Mouse (Mus musculus) spleen, postnatal 36 days (tissue): ENCODE results near the gene 3110040N11Rik.

ENCODE experiments used
- DNase-seq, 2 experiments: peaks; one replicate each; pipeline ENCODE4 v3.0.0; 2022; ENCODE audit warnings: low spot score in 2 of 2, mixed read lengths in 1 of 2

Gene 3110040N11Rik

GRCm38 (mm10) chr7:81738720-81739385 is 50.4 kb downstream of the 3110040N11Rik start:
- no peak for DNase-seq

DNA sequence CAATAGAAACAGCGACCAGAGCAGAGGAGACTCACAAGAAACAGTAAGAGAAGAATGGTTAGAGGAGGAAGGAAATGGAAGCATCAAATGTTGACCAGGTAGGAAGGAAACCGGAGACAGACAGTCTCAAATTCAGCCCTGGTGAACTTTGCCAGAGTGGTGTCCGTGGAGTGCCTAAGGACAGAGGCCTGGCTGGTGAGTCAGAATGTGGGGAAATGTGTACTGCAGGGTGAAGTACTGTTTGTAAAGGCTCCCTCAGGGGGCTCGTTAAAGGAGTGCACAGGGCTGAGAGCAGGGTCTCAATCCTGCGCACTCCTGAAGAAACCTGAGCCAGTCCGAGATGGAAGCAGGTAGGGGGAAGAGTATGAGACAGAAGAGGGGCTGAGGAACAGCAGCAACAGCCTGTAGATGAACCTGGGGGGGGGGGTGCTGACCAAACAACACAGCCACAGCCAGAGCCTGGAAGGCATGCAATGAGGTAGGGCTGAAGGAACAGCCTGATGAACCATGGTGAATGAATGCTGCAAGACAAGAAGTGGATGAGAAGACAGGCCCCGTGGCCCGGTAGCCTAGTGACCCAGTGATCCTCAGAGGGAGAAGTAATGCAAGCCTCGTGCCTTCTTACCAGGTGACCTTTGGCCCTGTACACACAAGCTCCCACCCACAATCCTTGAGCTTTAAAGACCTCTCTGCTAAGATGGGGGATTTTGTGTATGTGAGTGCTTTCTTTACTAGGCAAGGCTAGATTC is 53.8 kb downstream of the 3110040N11Rik start:
- no peak for DNase-seq

DNA sequence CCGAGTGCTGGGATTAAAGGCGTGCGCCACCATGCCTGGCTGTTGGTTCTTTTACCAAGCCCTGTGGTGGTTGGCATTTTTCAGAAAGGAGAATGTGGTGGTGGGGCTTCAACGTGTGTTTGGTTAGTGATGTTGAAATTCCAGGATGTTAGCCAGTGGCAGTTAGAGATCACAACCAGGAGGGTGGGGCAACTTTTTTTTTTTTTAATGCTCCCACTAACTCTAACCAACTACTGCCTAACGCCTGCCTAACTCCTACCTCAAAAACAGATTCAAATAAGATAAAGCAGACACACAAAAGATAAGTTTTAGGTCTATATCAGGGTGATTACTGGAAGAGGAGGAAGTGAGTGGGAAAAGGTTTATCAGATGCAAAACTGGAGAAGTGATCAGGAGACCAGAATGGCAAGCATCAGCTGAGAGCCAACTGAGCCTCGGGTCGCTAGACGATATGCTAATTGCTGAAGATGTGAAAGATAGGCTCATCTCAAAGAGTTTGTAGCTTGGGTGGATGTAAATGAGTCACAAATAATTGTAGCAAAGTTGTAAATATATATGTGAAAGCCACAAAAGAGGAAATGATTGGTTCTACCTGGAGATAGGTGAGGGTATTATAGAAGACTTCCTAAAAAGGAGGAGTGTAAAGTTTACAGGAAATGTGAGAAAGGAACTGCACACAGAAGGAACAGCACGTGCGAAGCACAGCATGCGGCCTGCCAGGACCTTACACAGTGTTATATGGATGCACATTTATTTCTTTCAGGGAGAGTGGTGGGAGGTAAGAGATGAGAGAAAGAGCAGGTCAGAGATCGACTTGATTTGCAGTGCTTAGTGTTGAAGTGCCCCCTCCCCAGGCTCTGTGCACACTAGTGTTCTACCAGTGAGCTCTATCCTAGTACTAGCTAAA is 56.8 kb downstream of the 3110040N11Rik start:
- DNase-seq, result no peak
